Mouse (Mus musculus) megakaryocyte, embryonic 14.5 days (primary cell): ENCODE measurements at regions not wholly inside any gene's neighbourhood (a gene's known extent, or its start where the extent isn't known, plus 50 kb on each side); places are given as distances from the start of the nearest gene placed in this dataset.

Experiments
- FLI1 ChIP-seq: IDR thresholded peaks from 2 replicates; pipeline ENCODE4 v1.6.1; 2012; ENCODE audit warnings: low read length, inconsistent platforms, mixed read lengths
- GATA1 ChIP-seq: IDR thresholded peaks from 3 replicates; pipeline ENCODE4 v1.6.1; 2012; ENCODE audit warnings: mixed read lengths, low read length, inconsistent platforms, borderline replicate concordance

DNA sequence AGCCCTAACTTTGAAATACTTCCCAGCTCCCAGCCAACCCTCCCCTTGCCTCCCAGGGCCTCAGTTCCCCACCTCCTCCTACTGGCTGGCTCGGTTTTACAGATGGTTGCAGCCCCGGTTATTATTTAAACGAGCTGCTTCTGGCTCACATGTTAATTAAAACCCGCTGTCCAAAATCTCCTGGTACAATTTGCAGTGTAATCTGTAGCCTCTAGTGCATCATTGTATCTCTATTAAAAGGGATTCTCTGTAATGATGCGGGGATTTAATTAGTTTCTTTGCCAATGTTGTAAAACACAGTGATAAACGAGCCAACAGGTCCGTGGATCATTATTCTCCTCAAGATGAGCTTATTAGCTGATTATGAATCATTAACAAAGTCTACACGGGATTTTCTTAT is 208.5 kb downstream of the 3100002H09Rik start:
- no peak for TF ChIP-seq GATA1
- no peak for TF ChIP-seq FLI1
